Mouse (Mus musculus) left cerebral cortex, adult 11 months (tissue): ENCODE measurements at regions not wholly inside any gene's neighbourhood (a gene's known extent, or its start where the extent isn't known, plus 50 kb on each side); places are given as distances from the start of the nearest gene placed in this dataset.

ENCODE experiments used
- DNase-seq: peaks from one replicate; pipeline ENCODE4 v3.0.0; 2022; ENCODE audit warnings: low spot score

- no peak for DNase-seq
Measured at GRCm38 (mm10) chr1:35834180-35834579, 234.0 kb upstream of the Hs6st1 start.

GRCm38 (mm10) chr1:35836552-35836951 lies 231.6 kb upstream of the Hs6st1 start:
- no peak for DNase-seq

- DNase-seq, result no peak
Measured at GRCm38 (mm10) chr1:35838625-35839024, 229.6 kb upstream of the Hs6st1 start.

- DNase-seq, result no peak
Measured at GRCm38 (mm10) chr1:35839446-35839845, 228.8 kb upstream of the Hs6st1 start.

GRCm38 (mm10) chr1:35841626-35842025 lies 226.6 kb upstream of the Hs6st1 start:
- no peak for DNase-seq

GRCm38 (mm10) chr1:35842707-35843106 lies 225.5 kb upstream of the Hs6st1 start:
- no peak for DNase-seq

- no peak for DNase-seq
Measured at GRCm38 (mm10) chr1:35843566-35843965, 224.6 kb upstream of the Hs6st1 start.

GRCm38 (mm10) chr1:35846224-35846936 lies 221.8 kb upstream of the Hs6st1 start:
- DNase-seq, result no peak

GRCm38 (mm10) chr1:35848160-35848954 lies 219.8 kb upstream of the Hs6st1 start:
- no peak for DNase-seq

- no peak for DNase-seq
Measured at GRCm38 (mm10) chr1:35849406-35850190, 218.6 kb upstream of the Hs6st1 start.

GRCm38 (mm10) chr1:35850191-35850545 lies 218.0 kb upstream of the Hs6st1 start:
- DNase-seq, result no peak

- no peak for DNase-seq
Measured at GRCm38 (mm10) chr1:35850566-35851085, 217.6 kb upstream of the Hs6st1 start.

- DNase-seq, result no peak
Measured at GRCm38 (mm10) chr1:35851681-35852409, 216.4 kb upstream of the Hs6st1 start.

GRCm38 (mm10) chr1:35853018-35853417 lies 215.2 kb upstream of the Hs6st1 start:
- no peak for DNase-seq

GRCm38 (mm10) chr1:35855650-35856049 lies 212.6 kb upstream of the Hs6st1 start:
- no peak for DNase-seq

- DNase-seq, result no peak
Measured at GRCm38 (mm10) chr1:35858342-35858741, 209.9 kb upstream of the Hs6st1 start.

GRCm38 (mm10) chr1:35860779-35861178 lies 207.4 kb upstream of the Hs6st1 start:
- DNase-seq, result no peak

- DNase-seq, result no peak
Measured at GRCm38 (mm10) chr1:35862196-35862595, 206.0 kb upstream of the Hs6st1 start.

- DNase-seq, result no peak
Measured at GRCm38 (mm10) chr1:35862661-35863060, 205.5 kb upstream of the Hs6st1 start.

- DNase-seq, result no peak
Measured at GRCm38 (mm10) chr1:35864246-35864645, 204.0 kb upstream of the Hs6st1 start.

GRCm38 (mm10) chr1:35865263-35865662 lies 202.9 kb upstream of the Hs6st1 start:
- DNase-seq, result no peak

- no peak for DNase-seq
Measured at GRCm38 (mm10) chr1:35866643-35867042, 201.6 kb upstream of the Hs6st1 start.
